ENCODE assay signal across 8 mouse cellular contexts in the genomic region with DNA sequence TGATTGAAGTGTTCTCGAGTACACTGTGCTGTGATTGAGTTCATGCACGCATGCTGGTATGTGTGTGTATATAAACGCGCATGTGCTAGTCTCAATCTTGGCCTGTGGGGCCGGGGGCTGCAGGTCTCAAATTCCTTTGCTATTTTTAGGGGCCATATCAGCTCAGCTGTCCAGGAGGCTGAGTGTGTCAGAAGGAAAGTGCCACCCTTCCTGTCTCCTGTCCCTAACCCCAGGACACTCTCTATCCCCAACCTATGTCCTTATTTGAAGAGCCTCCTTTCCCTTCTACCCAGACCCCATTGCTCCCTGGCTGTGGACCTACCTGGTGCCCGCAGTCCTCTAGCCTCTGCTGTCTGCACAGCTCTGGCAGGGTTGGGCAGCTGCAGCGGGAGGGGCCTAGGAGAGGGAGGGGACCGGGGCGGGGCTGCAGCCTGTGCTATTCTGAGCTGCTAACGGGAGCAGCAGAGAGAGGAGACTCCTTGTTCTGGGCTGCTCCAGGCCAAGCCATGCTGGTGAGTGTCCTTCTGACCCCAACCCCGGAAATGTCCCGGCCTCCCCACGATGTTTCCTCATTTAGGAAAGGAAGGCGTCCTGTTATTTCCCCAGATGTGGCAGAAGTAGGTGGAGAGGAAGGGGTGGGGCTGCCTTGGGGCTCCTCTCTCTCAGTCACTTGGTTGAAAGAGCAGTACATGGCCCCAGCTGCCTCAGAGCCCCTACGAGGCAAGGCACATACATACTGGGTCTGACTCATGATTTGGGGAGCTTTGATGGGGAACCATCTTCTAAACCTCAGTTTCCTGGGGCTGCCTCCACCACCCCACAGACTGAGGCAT. TPM values are rescaled to one million over a fixed set of nuclear protein-coding genes. Genes with fewer than 3 reads are reported as not detected.
DNase-seq lines count a peak whose midpoint lies in the region; ATAC-seq and TF ChIP-seq lines count a peak whose summit lies in the region.

No protein-coding gene starts in this region.

- TF ChIP-seq POLR2A in CH12.LX (IDR thresholded peaks at IDR 0.05; ENCODE audit: low read depth, low read length) = peak; percentile 52; the same call in 1 of the 2 replicates
- TF ChIP-seq POLR2A in cerebellum, adult 2 months (IDR thresholded peaks at IDR 0.05; ENCODE audit: borderline replicate concordance, insufficient read depth, low read length) = no peak

- no peaks in the 10 kb centered on the region for H3K79me2 ChIP-seq in CH12.LX (replicated peaks; ENCODE audit: control insufficient read depth, extremely low read depth, insufficient read depth, poor library complexity, severe bottlenecking)

- H3K9me3 ChIP-seq in CH12.LX (replicated peaks; ENCODE audit: low read length) = no peaks in the 10 kb centered on the region
- no peaks in the 10 kb centered on the region for H3K9me3 ChIP-seq in hindbrain, embryonic 14.5 days (ENCODE audit: control insufficient read depth, low read length)
- H3K9me3 ChIP-seq in limb, embryonic 15.5 days = no peaks in the 10 kb centered on the region
- H3K9me3 ChIP-seq in midbrain, embryonic 16.5 days (replicated peaks; ENCODE audit: control insufficient read depth, low read length, poor library complexity, severe bottlenecking) = no peaks in the 10 kb centered on the region

- H3K4me2 ChIP-seq in CH12.LX (ENCODE audit: insufficient read depth, low read depth, poor library complexity, severe bottlenecking) = peak overlapping the region; percentile 92
- H3K4me2 ChIP-seq in hindbrain, embryonic 14.5 days (replicated peaks) = no peak overlapping the region
- H3K4me2 ChIP-seq in limb, embryonic 15.5 days = peak overlapping the region; percentile 38
- H3K4me2 ChIP-seq in midbrain, embryonic 16.5 days (ENCODE audit: low read length) = no peak overlapping the region

- H3K4me1 ChIP-seq in CH12.LX (ENCODE audit: control insufficient read depth in 1 of 2, insufficient read depth in 2 of 2) = peaks cover 14 to 46% of the 10 kb centered on the region in 2 experiments
- H3K4me1 ChIP-seq in hindbrain, embryonic 14.5 days (replicated peaks; ENCODE audit: control insufficient read depth, insufficient read depth, low read length) = 0 out of 2 replicates have a peak, but pooled peaks cover 9% of the 10 kb centered on the region
- peaks cover 16% of the 10 kb centered on the region for H3K4me1 ChIP-seq in limb, embryonic 15.5 days
- H3K4me1 ChIP-seq in midbrain, embryonic 16.5 days (ENCODE audit: control insufficient read depth, insufficient read depth, low read length) = peaks cover 2% of the 10 kb centered on the region; the same call in 1 of the 2 replicates
- peaks cover 15% of the 10 kb centered on the region for H3K4me1 ChIP-seq in cerebellum, adult 2 months (ENCODE audit: control insufficient read depth, insufficient read depth, low read length)

- TF ChIP-seq EP300 in CH12.LX (IDR thresholded peaks at IDR 0.05; ENCODE audit: low read length) = no peak

- no peak for TF ChIP-seq RAD21 in CH12.LX (IDR thresholded peaks at IDR 0.05; ENCODE audit: low read depth, low read length)

- TF ChIP-seq CTCF in CH12.LX (conservative IDR thresholded peaks at IDR 0.05 in 1 of 2, IDR thresholded peaks at IDR 0.05 in 1 of 2; ENCODE audit: low read depth in 2 of 2, low read length in 2 of 2) = no peak
- TF ChIP-seq CTCF in cerebellum, adult 2 months (IDR thresholded peaks at IDR 0.05; ENCODE audit: borderline replicate concordance, insufficient read depth, low read depth, low read length) = no peak

- H3K27me3 ChIP-seq in CH12.LX (replicated peaks) = no peaks in the 10 kb centered on the region
- no peaks in the 10 kb centered on the region for H3K27me3 ChIP-seq in hindbrain, embryonic 14.5 days (ENCODE audit: control insufficient read depth, insufficient read depth, low read length)
- H3K27me3 ChIP-seq in limb, embryonic 15.5 days = no peaks in the 10 kb centered on the region
- H3K27me3 ChIP-seq in midbrain, embryonic 16.5 days (ENCODE audit: control insufficient read depth, insufficient read depth, low read depth, low read length) = no peaks in the 10 kb centered on the region
- H3K27me3 ChIP-seq in cerebellum, adult 2 months (ENCODE audit: control insufficient read depth, insufficient read depth, low read length) = no peaks in the 10 kb centered on the region

- peak; percentile 40; the same call in 1 of the 2 replicates for ATAC-seq in hindbrain, embryonic 14.5 days (ENCODE audit: low FRiP score)
- peak; percentile 84 for ATAC-seq in limb, embryonic 15.5 days (ENCODE audit: insufficient number of reproducible peaks, low FRiP score, low TSS enrichment, low read depth)
- peak; percentile 64; the same call in 1 of the 2 replicates for ATAC-seq in midbrain, embryonic 16.5 days

- 29% methylated on average over 15 of the region's 15 CpGs for WGBS in hindbrain, embryonic 14.5 days
- WGBS in limb, embryonic 15.5 days = 16% methylated on average over 15 of the region's 15 CpGs
- WGBS in midbrain, embryonic 16.5 days = 35% methylated on average over 15 of the region's 15 CpGs
- 42% methylated on average over 15 of the region's 15 CpGs for WGBS in cerebellum, adult 2 months

- H3K9ac ChIP-seq in CH12.LX (ENCODE audit: insufficient read depth, low read depth) = peak overlapping the region; percentile 59
- H3K9ac ChIP-seq in hindbrain, embryonic 14.5 days = no peak overlapping the region
- H3K9ac ChIP-seq in limb, embryonic 15.5 days = no peak overlapping the region
- no peak overlapping the region for H3K9ac ChIP-seq in midbrain, embryonic 16.5 days (ENCODE audit: low read depth, low read length)

- H3K4me3 ChIP-seq in CH12.LX (replicated peaks in 1 of 3; ENCODE audit: low read depth in 2 of 3, low read length in 2 of 3, poor library complexity in 1 of 3) = peak overlapping the region; percentile 55 to 76 (median 61)
- H3K4me3 ChIP-seq in hindbrain, embryonic 14.5 days (replicated peaks; ENCODE audit: low read length) = no peak overlapping the region
- H3K4me3 ChIP-seq in limb, embryonic 15.5 days = peak overlapping the region; percentile 19
- no peak overlapping the region for H3K4me3 ChIP-seq in midbrain, embryonic 16.5 days (ENCODE audit: low read depth, low read length)
- H3K4me3 ChIP-seq in cerebellum, adult 2 months (replicated peaks; ENCODE audit: insufficient read depth, low read depth, low read length) = no peak overlapping the region

- dilution Hi-C loops in CH12.LX (cut with MboI; ENCODE audit: extremely low pct_ligation_motif_present, extremely low pct_unique_long_range_greater_than_20kb, low sequenced_read_pairs) = no loop called here

- peak; percentile 59 for DNase-seq in CH12.LX (ENCODE audit: extremely low read depth)
- peak; percentile 88 for DNase-seq in adrenal gland, postnatal 14 days
- DNase-seq in gastrocnemius, adult 8-10 months (ENCODE audit: low spot score in 2 of 2) = peak; percentile 73 to 82
- DNase-seq in hindbrain, embryonic 14.5 days (ENCODE audit: low spot score) = no peak
- peak; percentile 54 for DNase-seq in testis, postnatal 14 days (ENCODE audit: low spot score)
- no peak for DNase-seq in cerebellum, adult 2 months

- H3K27ac ChIP-seq in CH12.LX (ENCODE audit: insufficient read depth, low read depth) = no peak overlapping the region
- H3K27ac ChIP-seq in hindbrain, embryonic 14.5 days = no peak overlapping the region
- H3K27ac ChIP-seq in limb, embryonic 15.5 days = peak overlapping the region; percentile 76
- no peak overlapping the region for H3K27ac ChIP-seq in midbrain, embryonic 16.5 days (ENCODE audit: low read length)
- H3K27ac ChIP-seq in cerebellum, adult 2 months (ENCODE audit: insufficient read depth, low read length) = no peak overlapping the region

- in situ Hi-C loops in CH12.LX (cut with MboI; ENCODE audit: low pct_ligation_motif_present, low pct_unique_long_range_greater_than_20kb, low sequenced_read_pairs) = no loop called here

- H3K36me3 ChIP-seq in CH12.LX (replicated peaks in 1 of 2; ENCODE audit: control insufficient read depth in 1 of 2, insufficient read depth in 1 of 2, low read length in 1 of 2) = peaks cover 0 to 2% of the 10 kb centered on the region in 2 experiments
- H3K36me3 ChIP-seq in hindbrain, embryonic 14.5 days (replicated peaks; ENCODE audit: control insufficient read depth, insufficient read depth) = no peaks in the 10 kb centered on the region
- no peaks in the 10 kb centered on the region for H3K36me3 ChIP-seq in limb, embryonic 15.5 days
- no peaks in the 10 kb centered on the region for H3K36me3 ChIP-seq in midbrain, embryonic 16.5 days (ENCODE audit: control insufficient read depth, insufficient read depth, low read length)

TF ChIP-seq in CH12.LX, 34 proteins besides CTCF, POLR2A, EP300 and RAD21:
- TF ChIP-seq SIN3A (IDR thresholded peaks at IDR 0.05; ENCODE audit: low read length) = peak; percentile 83
- TF ChIP-seq MXI1 (IDR thresholded peaks at IDR 0.05; ENCODE audit: low read depth, low read length) = 0 out of 2 replicates have a peak, but pooled peaks have one; percentile 9
- peak; percentile 51; the same call in 1 of the 2 replicates for TF ChIP-seq MAZ (IDR thresholded peaks at IDR 0.05; ENCODE audit: low read depth, low read length)
- no peak for TF ChIP-seq JUN (IDR thresholded peaks at IDR 0.05; ENCODE audit: insufficient read depth, low read depth, low read length)
- TF ChIP-seq MEF2A (IDR thresholded peaks at IDR 0.05; ENCODE audit: borderline replicate concordance, low read depth, low read length) = peak; percentile 41; the same call in 1 of the 2 replicates
TF ChIP-seq in CH12.LX: peak in this region for 4.

RNA-seq across cellular contexts. Expression of gene Gm10277, which starts 13.5 kb away (rescaled TPM):
- total RNA-seq in CH12.LX (2012; rRNA removed) (0.08 TPM in 1 of 2 replicates, not detected in the other), CH12.LX (2014; rRNA removed) (not detected in 2 replicates)
- 0.10 and 0.11 TPM in 2 replicates for polyA plus RNA-seq in CH12.LX (2012; ENCODE audit: insufficient read length, low read depth)
- total RNA-seq in adrenal gland, postnatal 14 days (2021) = not detected in 2 replicates
- not detected for total RNA-seq in gastrocnemius, adult 8-10 months (2022)
- 0.69 and 1.4 TPM in 2 replicates for polyA plus RNA-seq in hindbrain, embryonic 14.5 days (2014; fragmentation: Nextera tagmentation; extraction: Ambion mirVana)
- polyA plus RNA-seq in limb, embryonic 15.5 days (2015; fragmentation: Nextera tagmentation; extraction: Ambion mirVana) = 0.90 and 0.92 TPM in 2 replicates
- polyA plus RNA-seq in midbrain, embryonic 16.5 days (2015; fragmentation: Nextera tagmentation; extraction: Ambion mirVana) = 2.0 and 2.5 TPM in 2 replicates
- not detected in 2 replicates for polyA plus RNA-seq in cerebellum, adult 2 months (2012; rRNA removed)

RNA-seq across cellular contexts. Expression of gene Myo18a, which starts 38.0 kb away (rescaled TPM):
- 15.4 and 16.8 TPM in 2 replicates for total RNA-seq in CH12.LX (2012; rRNA removed)
- total RNA-seq in CH12.LX (2014; rRNA removed) = 5.2 and 6.3 TPM in 2 replicates
- 24.8 and 29.5 TPM in 2 replicates for polyA plus RNA-seq in CH12.LX (2012; ENCODE audit: insufficient read length, low read depth)
- total RNA-seq in adrenal gland, postnatal 14 days (2021) = 57.6 and 62.5 TPM in 2 replicates
- 100 to 1,000 TPM; 309 to 400 (median 330) TPM for total RNA-seq in gastrocnemius, adult 8-10 months (2022)
- polyA plus RNA-seq in hindbrain, embryonic 14.5 days (2014; fragmentation: Nextera tagmentation; extraction: Ambion mirVana) = 42.1 and 43.7 TPM in 2 replicates
- polyA plus RNA-seq in limb, embryonic 15.5 days (2015; fragmentation: Nextera tagmentation; extraction: Ambion mirVana) = 71.9 and 73.2 TPM in 2 replicates
- 46.8 and 55.4 TPM in 2 replicates for polyA plus RNA-seq in midbrain, embryonic 16.5 days (2015; fragmentation: Nextera tagmentation; extraction: Ambion mirVana)
- 56.5 and 62.1 TPM in 2 replicates for polyA plus RNA-seq in cerebellum, adult 2 months (2012; rRNA removed)

Comparison
In these comparisons a context has a peak if more than half of its experiments do, and no peak if none do; other contexts are left out.
1. DNase-seq: peak in CH12.LX (single experiment), adrenal gland, postnatal 14 days (single experiment), gastrocnemius, adult 8-10 months (2 of 2) and testis, postnatal 14 days (single experiment); none in hindbrain, embryonic 14.5 days (single experiment) and cerebellum, adult 2 months (0 of 2).
2. H3K4me2 ChIP-seq: peak in CH12.LX (single experiment) and limb, embryonic 15.5 days (single experiment); none in hindbrain, embryonic 14.5 days (single experiment) and midbrain, embryonic 16.5 days (single experiment).
3. H3K4me3 ChIP-seq: peak in CH12.LX (3 of 3) and limb, embryonic 15.5 days (single experiment); none in hindbrain, embryonic 14.5 days (single experiment), midbrain, embryonic 16.5 days (single experiment) and cerebellum, adult 2 months (single experiment).
4. Peak in every context shown above with its lines, with median percentiles within 50 percentile points of each other: ATAC-seq.